Mouse (Mus musculus) spleen, embryonic (tissue): Measurements from ENCODE around the gene Gm13276.
"Not testable (repeated sequence)": the region's sequence is repeated elsewhere in the genome, so short reads cannot be mapped to it uniquely, and the experiment has no call there.

Experiments
- CTCF ChIA-PET: fragments of 350-600 bp; sonication (Branson Sonifier 250); formaldehyde crosslinking; loops from one replicate; lab custom pipeline; 2022; lab: Charles Lee

The Gm13276 gene

GRCm38 (mm10) chr4:88785409-88785808 lies at the start of gene Gm13276:
Gm13276 (plus strand) TSS chr4:88785709.
- CTCF ChIA-PET = not testable (repeated sequence)

- CTCF ChIA-PET = interaction anchor here (0.8 kb wide), 1 partner anchor 16 kb away, joined by 4 read pairs; the partner anchor contains the start of gene Gm13271
Observed at GRCm38 (mm10) chr4:88738480-88738879, 47.0 kb upstream of the Gm13276 start.

- CTCF ChIA-PET = interaction anchor here (0.8 kb wide), 1 partner anchor 16 kb away, joined by 4 read pairs; the partner anchor contains the start of gene Gm13271
Observed at GRCm38 (mm10) chr4:88739036-88739435, 46.5 kb upstream of the Gm13276 start.

- CTCF ChIA-PET = no interaction called here
Observed at GRCm38 (mm10) chr4:88741426-88741825, 44.1 kb upstream of the Gm13276 start.

- CTCF ChIA-PET = no interaction called here
Observed at GRCm38 (mm10) chr4:88742771-88743371, 42.6 kb upstream of the Gm13276 start.

- CTCF ChIA-PET = no interaction called here
Observed at GRCm38 (mm10) chr4:88744207-88744606, 41.3 kb upstream of the Gm13276 start.

GRCm38 (mm10) chr4:88749926-88750325 lies 35.6 kb upstream of the Gm13276 start:
- CTCF ChIA-PET = no interaction called here

- CTCF ChIA-PET = interaction anchor here (1.1 kb wide), 1 partner anchor 16 kb away, joined by 4 read pairs; no protein-coding TSS in a partner anchor
Observed at GRCm38 (mm10) chr4:88754818-88755340, 30.6 kb upstream of the Gm13276 start, which contains the start of gene Gm13271. Gm13271 (plus strand) TSS chr4:88754868.

GRCm38 (mm10) chr4:88756581-88757513 lies 28.7 kb upstream of the Gm13276 start:
- CTCF ChIA-PET = interaction anchor here (0.7 kb wide), 1 partner anchor 35 kb away, joined by 3 read pairs; the partner anchor contains the start of gene Gm26566

GRCm38 (mm10) chr4:88757628-88758031 lies 27.9 kb upstream of the Gm13276 start:
- CTCF ChIA-PET = interaction anchor here (0.7 kb wide), 1 partner anchor 36 kb away, joined by 3 read pairs; the partner anchor contains the start of gene Gm26566

GRCm38 (mm10) chr4:88758751-88759150 lies 26.8 kb upstream of the Gm13276 start:
- CTCF ChIA-PET = not testable (repeated sequence)

- CTCF ChIA-PET = not testable (repeated sequence)
Observed at GRCm38 (mm10) chr4:88759610-88760268, 25.8 kb upstream of the Gm13276 start, which contains the start of gene Gm13283. Gm13283 (plus strand) TSS chr4:88760119.

GRCm38 (mm10) chr4:88760431-88760830 lies 25.1 kb upstream of the Gm13276 start:
- CTCF ChIA-PET = not testable (repeated sequence)

GRCm38 (mm10) chr4:88761776-88762175 lies 23.7 kb upstream of the Gm13276 start:
- CTCF ChIA-PET = not testable (repeated sequence)

GRCm38 (mm10) chr4:88762341-88762740 lies 23.2 kb upstream of the Gm13276 start:
- CTCF ChIA-PET = not testable (repeated sequence)

- CTCF ChIA-PET = not testable (repeated sequence)
Observed at GRCm38 (mm10) chr4:88763384-88764018, 22.0 kb upstream of the Gm13276 start.

- CTCF ChIA-PET = not testable (repeated sequence)
Observed at GRCm38 (mm10) chr4:88773534-88773933, 12.0 kb upstream of the Gm13276 start, which contains the start of gene Gm13290. Gm13290 (plus strand) TSS chr4:88773834.

- CTCF ChIA-PET = not testable (repeated sequence)
Observed at GRCm38 (mm10) chr4:88776622-88777021, 8.9 kb upstream of the Gm13276 start, which contains the start of gene Gm13289. Gm13289 (plus strand) TSS chr4:88776922.

GRCm38 (mm10) chr4:88779550-88779949 lies 6.0 kb upstream of the Gm13276 start, which contains the start of gene Gm13272:
Gm13272 (plus strand) TSS chr4:88779850.
- CTCF ChIA-PET = not testable (repeated sequence)

GRCm38 (mm10) chr4:88780320-88780719 lies 5.2 kb upstream of the Gm13276 start:
- CTCF ChIA-PET = not testable (repeated sequence)

GRCm38 (mm10) chr4:88781831-88782230 lies 3.7 kb upstream of the Gm13276 start, which contains the start of gene Ifnz:
Ifnz (plus strand) TSS chr4:88782131.
- CTCF ChIA-PET = not testable (repeated sequence)
